Mouse (Mus musculus) left cerebral cortex, postnatal 14 days (tissue): ENCODE measurements at regions not wholly inside any gene's neighbourhood (a gene's known extent, or its start where the extent isn't known, plus 50 kb on each side); places are given as distances from the start of the nearest gene placed in this dataset.
"Not testable (repeated sequence)": the region's sequence is repeated elsewhere in the genome, so short reads cannot be mapped to it uniquely, and the experiment has no call there.

Experiments used
- DNase-seq, 2 experiments: peaks; one replicate each; pipeline ENCODE4 v3.0.0; 2021 to 2022; ENCODE audit warnings: low spot score in 2 of 2, mixed read lengths in 1 of 2
- intact Hi-C: fragments of 180-260 bp; cut with DNase I; formaldehyde crosslinking; loops from one replicate; pipeline ENCODE4 v1.15.1; 2025

- intact Hi-C loops: no loop called here
- DNase-seq: no peak
These were observed 67.2 kb downstream of the Qdpr start for GRCm38 (mm10) chr5:45382804-45383203.

GRCm38 (mm10) chr5:45378486-45378885 is 71.5 kb downstream of the Qdpr start:
- no peak for DNase-seq
- intact Hi-C loops: no loop called here

GRCm38 (mm10) chr5:45373069-45373468 is 77.0 kb downstream of the Qdpr start:
- no peak for DNase-seq
- intact Hi-C loops: no loop called here

GRCm38 (mm10) chr5:45368451-45368850 is 81.6 kb downstream of the Qdpr start:
- no peak for DNase-seq
- intact Hi-C loops: no loop called here

GRCm38 (mm10) chr5:45360189-45360588 is 89.8 kb downstream of the Qdpr start:
- intact Hi-C loops: no loop called here
- DNase-seq: no peak

GRCm38 (mm10) chr5:45340411-45340810 is 109.6 kb downstream of the Qdpr start:
- no peak for DNase-seq
- intact Hi-C loops: no loop called here

GRCm38 (mm10) chr5:45336801-45337200 is 113.2 kb downstream of the Qdpr start:
- intact Hi-C loops: no loop called here
- no peak for DNase-seq

GRCm38 (mm10) chr5:45324468-45324867 is 125.6 kb downstream of the Qdpr start:
- intact Hi-C loops, DNase-seq: not testable (repeated sequence)

GRCm38 (mm10) chr5:45323500-45323899 is 126.5 kb downstream of the Qdpr start:
- intact Hi-C loops: no loop called here
- no peak for DNase-seq

GRCm38 (mm10) chr5:45318026-45318425 is 132.0 kb downstream of the Qdpr start:
- DNase-seq: no peak
- intact Hi-C loops: no loop called here

GRCm38 (mm10) chr5:45301120-45301519 is 148.9 kb downstream of the Qdpr start:
- intact Hi-C loops: no loop called here
- peak; percentile 5 to 44 for DNase-seq

- DNase-seq: peak; percentile 69 to 78
- intact Hi-C loops: no loop called here
These were observed 151.2 kb downstream of the Qdpr start for GRCm38 (mm10) chr5:45298872-45299271.

GRCm38 (mm10) chr5:45295134-45295533 is 154.9 kb downstream of the Qdpr start:
- intact Hi-C loops: no loop called here
- no peak for DNase-seq

- DNase-seq: no peak
- intact Hi-C loops: no loop called here
These were observed 157.0 kb downstream of the Qdpr start for GRCm38 (mm10) chr5:45292833-45293546.

- intact Hi-C loops: no loop called here
- no peak for DNase-seq
These were observed 157.7 kb downstream of the Qdpr start for GRCm38 (mm10) chr5:45292383-45292782.

- no peak for DNase-seq
- intact Hi-C loops: no loop called here
These were observed 158.3 kb downstream of the Qdpr start for GRCm38 (mm10) chr5:45291752-45292151.

- intact Hi-C loops: no loop called here
- DNase-seq: no peak
These were observed 158.8 kb downstream of the Qdpr start for GRCm38 (mm10) chr5:45291276-45291675.

- no peak for DNase-seq
- intact Hi-C loops: no loop called here
These were observed 163.6 kb downstream of the Qdpr start for GRCm38 (mm10) chr5:45286454-45286853.

- DNase-seq: no peak
- intact Hi-C loops: loop anchor here (5.0 kb wide), 1 partner anchor 807 kb away; no protein-coding TSS in a partner anchor
These were observed 165.4 kb downstream of the Qdpr start for GRCm38 (mm10) chr5:45284680-45285079.

- DNase-seq: no peak
- intact Hi-C loops: loop anchor here (5.0 kb wide), 1 partner anchor 807 kb away; no protein-coding TSS in a partner anchor
These were observed 166.1 kb downstream of the Qdpr start for GRCm38 (mm10) chr5:45283908-45284415.

GRCm38 (mm10) chr5:45282207-45282930 is 167.7 kb downstream of the Qdpr start:
- intact Hi-C loops: loop anchor here (5.0 kb wide), 1 partner anchor 805 kb away; no protein-coding TSS in a partner anchor
- DNase-seq: no peak
